Mouse (Mus musculus): ENCODE measurements around the gene Ccdc106. TPM values are rescaled to one million over a fixed set of nuclear protein-coding genes. Genes with fewer than 3 reads are reported as not detected.

Gene Ccdc106
- polyA plus RNA-seq, 1 experiment from 2014 or later = 9.0 TPM

- Histone ChIP-seq H3K4me1 (peaks cover 4% of the 10 kb centered on the region; the same call in 1 of the 2 replicates), H3K27me3 (ENCODE audit: low read depth, poor library complexity, severe bottlenecking) (no peaks in the 10 kb centered on the region), H3K4me3 (peak overlapping the region; percentile 81), H3K9me3 (replicated peaks) (0 out of 2 replicates have a peak, but pooled peaks cover 7% of the 10 kb centered on the region), H3K36me3 (peaks cover 33% of the 10 kb centered on the region), H3K27ac (peak overlapping the region; percentile 98)
- no peak for DNase-seq (ENCODE audit: low spot score)
- WGBS = 49% methylated on average over 5 of the region's 5 CpGs
These were observed 18.6 kb downstream of the Ccdc106 start for GRCm38 (mm10) chr7:5038940-5039339.

- H3K27ac ChIP-seq = no peak overlapping the region
- WGBS = 86% methylated on average over 2 of the region's 2 CpGs
- peaks cover 5% of the 10 kb centered on the region; the same call in 1 of the 2 replicates for H3K36me3 ChIP-seq
These were observed 24.6 kb downstream of the Ccdc106 start for GRCm38 (mm10) chr7:5044981-5045380.

GRCm38 (mm10) chr7:5046112-5046511 is 25.8 kb downstream of the Ccdc106 start:
- no peak overlapping the region for H3K27ac ChIP-seq
- WGBS = 76% methylated on average over 2 of the region's 2 CpGs
- no peaks in the 10 kb centered on the region for H3K27me3 ChIP-seq (ENCODE audit: low read depth, poor library complexity, severe bottlenecking)
- H3K4me1 ChIP-seq = peaks cover 7% of the 10 kb centered on the region
- no peaks in the 10 kb centered on the region for H3K9me3 ChIP-seq (replicated peaks)
- no peak overlapping the region for H3K4me3 ChIP-seq
- peaks cover 4% of the 10 kb centered on the region; the same call in 1 of the 2 replicates for H3K36me3 ChIP-seq
- DNase-seq (ENCODE audit: low spot score) = no peak

More at GRCm38 (mm10) chr7:5044981-5045380, 24.6 kb downstream of the Ccdc106 start:
- Histone ChIP-seq H3K9me3 (replicated peaks) (no peaks in the 10 kb centered on the region), H3K27me3 (ENCODE audit: low read depth, poor library complexity, severe bottlenecking) (no peaks in the 10 kb centered on the region), H3K4me1 (no peaks in the 10 kb centered on the region), H3K4me3 (no peak overlapping the region)
- no peak for DNase-seq (ENCODE audit: low spot score)

GRCm38 (mm10) chr7:5047313-5047712 is 27.0 kb downstream of the Ccdc106 start:
- 30% methylated on average over 2 of the region's 2 CpGs for WGBS
- Histone ChIP-seq H3K9me3 (replicated peaks) (no peaks in the 10 kb centered on the region), H3K27me3 (ENCODE audit: low read depth, poor library complexity, severe bottlenecking) (peaks cover 8% of the 10 kb centered on the region), H3K36me3 (no peaks in the 10 kb centered on the region), H3K4me1 (peaks cover 16% of the 10 kb centered on the region), H3K27ac (no peak overlapping the region), H3K4me3 (no peak overlapping the region)
- no peak for DNase-seq (ENCODE audit: low spot score)

- Histone ChIP-seq H3K36me3 (no peaks in the 10 kb centered on the region), H3K4me3 (peak within 1 kb of the TSS; percentile 92), H3K9me3 (replicated peaks) (no peaks in the 10 kb centered on the region), H3K27me3 (ENCODE audit: low read depth, poor library complexity, severe bottlenecking) (peaks cover 50% of the 10 kb centered on the region), H3K4me1 (peaks cover 37% of the 10 kb centered on the region), H3K27ac (peak within 1 kb of the TSS; percentile 93)
- 2% methylated on average over 65 of the region's 65 CpGs for WGBS
- peak; percentile 91 for DNase-seq (ENCODE audit: low spot score)
These were observed 31.1 kb downstream of the Ccdc106 start, which contains the start of gene Zfp580 for GRCm38 (mm10) chr7:5051193-5052192. Gene Zfp580, plus strand, starts transcription at chr7:5051538.

- Histone ChIP-seq H3K4me3 (peak overlapping the region; percentile 92), H3K27me3 (ENCODE audit: low read depth, poor library complexity, severe bottlenecking) (peaks cover 59% of the 10 kb centered on the region), H3K9me3 (replicated peaks) (no peaks in the 10 kb centered on the region; the same call in 1 of the 2 replicates), H3K4me1 (peaks cover 46% of the 10 kb centered on the region), H3K36me3 (no peaks in the 10 kb centered on the region), H3K27ac (no peak overlapping the region)
- WGBS = 6% methylated on average over 12 of the region's 12 CpGs
- DNase-seq (ENCODE audit: low spot score) = no peak
These were observed 32.1 kb downstream of the Ccdc106 start for GRCm38 (mm10) chr7:5052438-5052837.

- H3K27me3 ChIP-seq (ENCODE audit: low read depth, poor library complexity, severe bottlenecking) = peaks cover 64% of the 10 kb centered on the region
- peak overlapping the region; percentile 92 for H3K4me3 ChIP-seq
- H3K36me3 ChIP-seq = no peaks in the 10 kb centered on the region
- H3K9me3 ChIP-seq (replicated peaks) = no peaks in the 10 kb centered on the region; the same call in 1 of the 2 replicates
- H3K4me1 ChIP-seq = peaks cover 48% of the 10 kb centered on the region
- 4% methylated on average over 45 of the region's 45 CpGs for WGBS
- DNase-seq (ENCODE audit: low spot score) = peak; percentile 56
- H3K27ac ChIP-seq = peak overlapping the region; percentile 26; the same call in 1 of the 2 replicates
These were observed 32.6 kb downstream of the Ccdc106 start for GRCm38 (mm10) chr7:5052931-5053343.

GRCm38 (mm10) chr7:5053456-5054179 is 33.3 kb downstream of the Ccdc106 start:
- H3K36me3 ChIP-seq = no peaks in the 10 kb centered on the region
- H3K4me1 ChIP-seq = peaks cover 48% of the 10 kb centered on the region
- 0 out of 2 replicates have a peak overlapping the region, but pooled peaks have one; percentile 19 for H3K27ac ChIP-seq
- H3K27me3 ChIP-seq (ENCODE audit: low read depth, poor library complexity, severe bottlenecking) = peaks cover 71% of the 10 kb centered on the region
- WGBS = 7% methylated on average over 32 of the region's 32 CpGs
- peak overlapping the region; percentile 92 for H3K4me3 ChIP-seq
- peak; percentile 46 for DNase-seq (ENCODE audit: low spot score)
- no peaks in the 10 kb centered on the region; the same call in 1 of the 2 replicates for H3K9me3 ChIP-seq (replicated peaks)

GRCm38 (mm10) chr7:5056651-5057263 is 36.4 kb downstream of the Ccdc106 start:
- WGBS = 3% methylated on average over 54 of the region's 55 CpGs
- H3K4me3 ChIP-seq = peak overlapping the region; percentile 59
- no peaks in the 10 kb centered on the region; the same call in 1 of the 2 replicates for H3K9me3 ChIP-seq (replicated peaks)
- peak overlapping the region; percentile 80 for H3K27ac ChIP-seq
- peak; percentile 70 for DNase-seq (ENCODE audit: low spot score)
- no peaks in the 10 kb centered on the region for H3K36me3 ChIP-seq
- H3K27me3 ChIP-seq (ENCODE audit: low read depth, poor library complexity, severe bottlenecking) = peaks cover 74% of the 10 kb centered on the region
- H3K4me1 ChIP-seq = peaks cover 49% of the 10 kb centered on the region

GRCm38 (mm10) chr7:5057381-5057780 is 37.0 kb downstream of the Ccdc106 start:
- Histone ChIP-seq H3K27me3 (ENCODE audit: low read depth, poor library complexity, severe bottlenecking) (peaks cover 68% of the 10 kb centered on the region), H3K4me1 (peaks cover 43% of the 10 kb centered on the region), H3K9me3 (replicated peaks) (no peaks in the 10 kb centered on the region; the same call in 1 of the 2 replicates), H3K36me3 (no peaks in the 10 kb centered on the region), H3K4me3 (peak overlapping the region; percentile 59), H3K27ac (0 out of 2 replicates have a peak overlapping the region, but pooled peaks have one; percentile 80)
- no peak for DNase-seq (ENCODE audit: low spot score)
- WGBS = 33% methylated on average over 8 of the region's 8 CpGs

GRCm38 (mm10) chr7:5057804-5058203 is 37.5 kb downstream of the Ccdc106 start:
- H3K4me1 ChIP-seq = peaks cover 39% of the 10 kb centered on the region
- H3K36me3 ChIP-seq = no peaks in the 10 kb centered on the region
- H3K27me3 ChIP-seq (ENCODE audit: low read depth, poor library complexity, severe bottlenecking) = peaks cover 64% of the 10 kb centered on the region
- H3K4me3 ChIP-seq = peak overlapping the region; percentile 59; the same call in 1 of the 2 replicates
- WGBS = 26% methylated on average over 11 of the region's 11 CpGs
- no peak for DNase-seq (ENCODE audit: low spot score)
- H3K27ac ChIP-seq = no peak overlapping the region
- no peaks in the 10 kb centered on the region; the same call in 1 of the 2 replicates for H3K9me3 ChIP-seq (replicated peaks)

GRCm38 (mm10) chr7:5058631-5059030 is 38.3 kb downstream of the Ccdc106 start:
- peaks cover 56% of the 10 kb centered on the region for H3K27me3 ChIP-seq (ENCODE audit: low read depth, poor library complexity, severe bottlenecking)
- DNase-seq (ENCODE audit: low spot score) = no peak
- H3K9me3 ChIP-seq (replicated peaks) = no peaks in the 10 kb centered on the region; the same call in 1 of the 2 replicates
- 91% methylated on average over 1 of the region's 1 CpGs for WGBS
- H3K4me1 ChIP-seq = peaks cover 33% of the 10 kb centered on the region
- 0 out of 2 replicates have a peak overlapping the region, but pooled peaks have one; percentile 6 for H3K4me3 ChIP-seq
- H3K27ac ChIP-seq = no peak overlapping the region
- H3K36me3 ChIP-seq = no peaks in the 10 kb centered on the region
